Mouse (Mus musculus) stomach, postnatal 0 days (tissue): ENCODE results near the gene Hmga2. TPM values are rescaled to one million over a fixed set of nuclear protein-coding genes. Genes with fewer than 3 reads are reported as not detected.
A peak's percentile ranks its signal among the peaks of the same experiment; 100 is the strongest.

Experiments used
- ATAC-seq: fragments of 200-750 bp; cut with Nextera tagmentation; 2 replicates; pipeline ENCODE4 v1.8.0; 2017; ENCODE audit not compliant: low FRiP score, low TSS enrichment
- DNase-seq: peaks from one replicate; pipeline ENCODE4 v3.0.0-alpha.2; 2016; ENCODE audit warnings: low spot score
- H3K27ac ChIP-seq: fragments of 300-500 bp; sonication (generic); replicated peaks from 2 replicates; pipeline ENCODE4 v1.5.1; 2014; ENCODE audit warnings: mild to moderate bottlenecking, control low read depth
- H3K27me3 ChIP-seq: fragments of 300-500 bp; sonication (generic); 2 replicates; pipeline ENCODE4 v1.6.1; 2014; ENCODE audit warnings: low read length; ENCODE audit not compliant: control insufficient read depth, insufficient read depth
- H3K36me3 ChIP-seq: fragments of 300-500 bp; sonication (generic); 2 replicates; pipeline ENCODE4 v1.6.1; 2014; ENCODE audit warnings: low read length, mixed read lengths; ENCODE audit not compliant: control insufficient read depth, insufficient read depth
- H3K4me1 ChIP-seq: fragments of 300-500 bp; sonication (generic); replicated peaks from 2 replicates; pipeline ENCODE4 v1.6.1; 2014; ENCODE audit warnings: antibody characterized with exemption; ENCODE audit not compliant: control insufficient read depth, insufficient read depth
- H3K4me2 ChIP-seq: fragments of 300-500 bp; sonication (generic); replicated peaks from 2 replicates; pipeline ENCODE4 v1.6.1; 2014; ENCODE audit warnings: low read depth, mild to moderate bottlenecking, control low read depth, moderate library complexity
- H3K4me3 ChIP-seq: fragments of 300-500 bp; sonication (generic); 2 replicates; pipeline ENCODE4 v1.5.1; 2014; ENCODE audit warnings: low read depth, low read length, control low read depth
- H3K9ac ChIP-seq: fragments of 300-500 bp; sonication (generic); 2 replicates; pipeline ENCODE4 v1.6.1; 2014; ENCODE audit warnings: mild to moderate bottlenecking, low read length, control low read depth, mixed read lengths
- H3K9me3 ChIP-seq: fragments of 300-500 bp; sonication (generic); 2 replicates; pipeline ENCODE4 v1.6.1; 2016; ENCODE audit warnings: low read length; ENCODE audit not compliant: control insufficient read depth
- CTCF ChIP-seq: IDR thresholded peaks from 2 replicates; pipeline ENCODE4 v1.5.1; 2016; ENCODE audit warnings: antibody characterized with exemption, low read depth, mild to moderate bottlenecking, moderate library complexity
- EP300 ChIP-seq: optimal IDR thresholded peaks from 2 replicates; pipeline ENCODE3; 2016; ENCODE audit warnings: antibody characterized with exemption
- WGBS: fragments of 180-500 bp; shearing (Covaris S2); extraction: QIAGEN DNeasy Blood & Tissue Kit; methylation state at CpG from one replicate; pipeline ENCODE4 v1.1.7; 2014; 5-methylcytosine and 5-hydroxymethylcytosine counted together
- polyA plus RNA-seq: library from polyadenylated mRNA; unstranded; fragments of >200 nt; fragmentation: Nextera tagmentation; extraction: Ambion mirVana; gene quantifications from 2 replicates; pipeline ENCODE4 v1.2.1, GENCODE M21; 2015

The Hmga2 gene
- polyA plus RNA-seq, 1 experiment from 2014 or later = 3.6 TPM

DNA sequence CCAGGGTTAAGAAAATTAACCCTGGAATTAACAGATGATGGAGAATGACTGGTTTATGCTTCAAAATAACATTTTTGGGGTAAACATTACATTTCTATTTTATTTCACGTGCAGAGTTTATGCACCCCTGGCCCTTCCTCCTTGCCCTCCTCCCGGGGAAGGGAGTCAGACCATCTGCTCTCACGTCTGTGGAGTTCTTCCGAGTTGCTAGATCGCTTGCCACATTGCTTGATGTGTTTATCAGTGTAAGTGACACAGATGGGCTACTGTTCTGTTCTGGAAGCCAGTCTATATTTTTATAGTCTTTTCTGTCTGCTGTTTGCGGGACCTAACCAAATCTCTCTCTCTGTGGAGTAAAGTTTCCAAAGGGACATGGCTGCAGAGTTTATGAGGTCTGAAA is 80.7 kb downstream of the Hmga2 start:
- WGBS = 74% methylated on average over 6 of the region's 6 CpGs
- no peak overlapping the region for H3K4me3 ChIP-seq

DNA sequence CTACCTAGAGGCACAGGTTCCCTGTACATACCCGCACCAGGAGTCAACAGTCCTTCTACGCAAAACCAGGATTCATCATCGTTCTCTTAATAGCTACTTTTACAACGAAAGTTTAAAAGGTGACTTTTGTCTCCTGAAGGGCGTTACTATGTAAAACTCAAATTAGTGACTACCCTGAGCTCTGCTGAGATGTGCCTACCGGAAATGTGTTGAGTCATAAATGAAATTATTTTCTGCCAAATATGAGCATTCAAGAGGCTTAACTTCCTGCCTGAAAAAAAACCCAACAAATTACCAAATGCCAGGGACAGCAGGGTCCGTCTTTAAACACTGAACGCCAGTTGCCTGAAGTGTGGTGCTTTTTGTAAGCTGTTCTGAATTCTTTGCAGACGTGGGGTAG is 81.5 kb downstream of the Hmga2 start:
- ATAC-seq (no peak), DNase-seq (no peak)
- Histone ChIP-seq H3K4me2 (no peak overlapping the region), H3K27ac (no peak overlapping the region), H3K9me3 (no peaks in the 10 kb centered on the region), H3K36me3 (no peaks in the 10 kb centered on the region), H3K4me1 (peaks cover 2% of the 10 kb centered on the region), H3K27me3 (no peaks in the 10 kb centered on the region), H3K9ac (no peak overlapping the region), H3K4me3 (no peak overlapping the region)
- TF ChIP-seq CTCF = no peak
- no peak for TF ChIP-seq EP300
- 69% methylated on average over 9 of the region's 9 CpGs for WGBS

More for the DNA sequence above, 80.7 kb downstream of the Hmga2 start:
- no peaks in the 10 kb centered on the region for H3K27me3 ChIP-seq
- no peak overlapping the region for H3K9ac ChIP-seq
- no peaks in the 10 kb centered on the region for H3K36me3 ChIP-seq
- TF ChIP-seq EP300 (no peak), CTCF (no peak)
- peaks cover 5% of the 10 kb centered on the region for H3K4me1 ChIP-seq
- DNase-seq (no peak), ATAC-seq (no peak)
- no peak overlapping the region for H3K27ac ChIP-seq
- H3K9me3 ChIP-seq = no peaks in the 10 kb centered on the region
- no peak overlapping the region for H3K4me2 ChIP-seq

DNA sequence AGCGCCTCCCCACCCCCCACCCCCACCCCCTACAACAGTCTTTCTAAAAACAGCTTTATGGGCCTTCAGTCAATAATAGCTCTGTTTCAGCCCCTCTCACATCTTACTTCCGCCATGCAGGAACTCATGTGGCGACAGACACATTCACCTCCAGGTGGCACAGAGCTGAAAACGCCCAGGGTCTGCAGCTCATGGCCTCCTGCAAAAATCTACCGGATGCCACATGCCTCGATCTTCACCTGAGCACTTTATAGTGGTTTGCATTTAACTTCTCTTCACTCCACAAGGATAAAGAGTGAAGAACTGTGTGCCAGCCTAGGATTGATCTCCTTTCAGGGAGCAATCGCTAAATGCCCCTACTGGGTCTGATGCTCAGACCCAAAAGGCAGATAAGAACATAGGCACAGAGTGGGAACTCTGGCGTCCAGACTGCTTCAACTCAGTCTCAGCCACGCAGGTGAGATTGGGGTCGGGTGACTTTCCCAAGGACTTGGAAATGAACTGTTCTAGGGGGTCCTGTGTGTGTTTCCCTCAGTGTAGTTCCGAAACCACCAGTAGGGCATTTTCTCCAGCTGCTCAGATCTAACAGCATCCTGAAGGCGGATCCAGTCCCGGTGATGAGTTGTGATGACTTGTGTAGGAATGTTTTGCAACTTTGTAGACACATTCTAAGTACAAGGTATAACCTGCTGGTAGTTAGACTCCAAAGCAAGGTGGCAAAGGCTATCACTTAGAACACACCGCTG is 84.1 kb downstream of the Hmga2 start:
- H3K27ac ChIP-seq = no peak overlapping the region
- H3K36me3 ChIP-seq = no peaks in the 10 kb centered on the region
- TF ChIP-seq CTCF = peak; percentile 11; the same call in 1 of the 2 replicates
- no peak for TF ChIP-seq EP300
- H3K4me3 ChIP-seq = no peak overlapping the region
- no peaks in the 10 kb centered on the region for H3K9me3 ChIP-seq
- WGBS = 49% methylated on average over 14 of the region's 14 CpGs
- H3K27me3 ChIP-seq = no peaks in the 10 kb centered on the region
- H3K4me2 ChIP-seq = peak overlapping the region; percentile 42; the same call in 1 of the 2 replicates
- DNase-seq (no peak), ATAC-seq (no peak)
- peaks cover 2% of the 10 kb centered on the region; the same call in 1 of the 2 replicates for H3K4me1 ChIP-seq
- no peak overlapping the region for H3K9ac ChIP-seq

DNA sequence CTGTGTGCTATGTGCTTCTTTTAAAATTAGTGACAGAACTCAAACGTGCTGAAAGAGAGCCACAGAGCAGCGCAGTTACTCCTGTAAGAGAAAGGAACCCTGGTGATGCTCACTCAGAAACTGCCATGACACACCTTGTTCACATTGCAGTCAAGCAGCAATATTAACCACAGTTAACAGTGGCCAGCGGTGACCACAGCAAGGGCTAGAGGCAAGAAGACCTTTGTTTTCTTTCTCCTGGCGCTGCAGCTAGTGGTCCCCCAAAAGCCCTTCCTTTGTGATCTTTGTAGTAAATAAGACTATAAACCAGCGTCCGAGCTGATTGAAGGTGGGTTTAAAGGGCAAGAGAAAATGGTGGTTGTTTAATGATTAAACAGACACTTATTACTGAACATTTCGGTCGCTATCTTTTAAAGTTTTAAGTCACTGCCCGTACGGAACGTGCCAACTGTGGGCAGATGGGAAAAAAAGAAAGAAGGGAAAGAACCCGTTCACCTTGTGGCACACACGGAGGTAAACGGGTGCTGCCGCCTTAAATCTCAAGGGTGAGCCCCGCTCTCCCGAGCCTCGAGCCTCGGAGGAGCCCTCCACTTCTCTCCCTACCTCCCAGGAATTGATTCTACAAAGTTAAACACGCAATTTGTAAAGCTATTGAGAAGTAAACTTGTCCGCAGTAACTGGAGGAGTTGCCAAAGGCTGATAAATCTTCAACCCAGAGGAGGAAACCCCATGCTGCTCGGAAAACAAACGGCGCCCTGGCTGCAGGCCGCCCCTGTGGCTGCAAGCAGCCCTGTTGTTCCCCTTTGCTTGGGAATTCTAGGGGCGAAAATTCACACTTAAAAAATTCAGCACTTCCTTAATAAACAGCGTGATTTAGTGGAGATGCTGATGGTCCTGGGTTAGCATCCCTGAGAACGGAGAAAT is 85.1 kb downstream of the Hmga2 start:
- H3K4me3 ChIP-seq = peak overlapping the region; percentile 19; the same call in 1 of the 2 replicates
- 0 out of 2 replicates have a peak, but pooled peaks have one; percentile 47 for ATAC-seq
- peak; percentile 44 for DNase-seq
- peak overlapping the region; percentile 42 for H3K4me2 ChIP-seq
- H3K27ac ChIP-seq = peak overlapping the region; percentile 49
- peak overlapping the region; percentile 47 for H3K9ac ChIP-seq
- peaks cover 2% of the 10 kb centered on the region; the same call in 1 of the 2 replicates for H3K4me1 ChIP-seq
- no peak for TF ChIP-seq EP300
- TF ChIP-seq CTCF = no peak
- H3K27me3 ChIP-seq = no peaks in the 10 kb centered on the region
- WGBS = 31% methylated on average over 28 of the region's 28 CpGs
- H3K36me3 ChIP-seq = no peaks in the 10 kb centered on the region
- H3K9me3 ChIP-seq = no peaks in the 10 kb centered on the region

DNA sequence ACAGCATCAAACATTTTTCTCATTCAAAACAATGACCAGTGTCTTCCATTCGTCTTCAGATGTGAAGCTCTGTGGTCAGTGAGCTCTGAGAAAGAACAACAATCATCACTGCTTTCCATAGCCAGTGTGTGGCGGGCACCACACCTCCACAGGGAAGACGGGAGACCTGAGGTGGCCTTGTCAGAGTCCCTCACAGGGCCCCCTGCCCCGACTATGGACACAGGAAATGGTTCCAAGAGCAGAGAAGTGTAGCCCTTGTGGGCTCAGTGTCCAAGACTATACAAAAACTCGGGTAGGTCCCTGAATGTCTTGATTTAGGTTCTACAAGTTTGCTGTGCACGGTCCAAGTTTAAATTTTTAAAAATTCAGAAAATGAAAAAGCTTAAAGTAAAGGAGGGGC is 86.6 kb downstream of the Hmga2 start:
- H3K4me1 ChIP-seq = peaks cover 2% of the 10 kb centered on the region; the same call in 1 of the 2 replicates
- no peak overlapping the region for H3K4me3 ChIP-seq
- H3K27ac ChIP-seq = no peak overlapping the region
- TF ChIP-seq EP300 (no peak), CTCF (no peak)
- no peak overlapping the region for H3K4me2 ChIP-seq
- H3K9ac ChIP-seq = no peak overlapping the region
- H3K36me3 ChIP-seq = no peaks in the 10 kb centered on the region
- H3K27me3 ChIP-seq = no peaks in the 10 kb centered on the region
- 59% methylated on average over 6 of the region's 6 CpGs for WGBS
- no peaks in the 10 kb centered on the region for H3K9me3 ChIP-seq
- ATAC-seq (no peak), DNase-seq (no peak)
